Comparison of ENCODE assay signal across 10 mouse cellular contexts in the genomic region with DNA sequence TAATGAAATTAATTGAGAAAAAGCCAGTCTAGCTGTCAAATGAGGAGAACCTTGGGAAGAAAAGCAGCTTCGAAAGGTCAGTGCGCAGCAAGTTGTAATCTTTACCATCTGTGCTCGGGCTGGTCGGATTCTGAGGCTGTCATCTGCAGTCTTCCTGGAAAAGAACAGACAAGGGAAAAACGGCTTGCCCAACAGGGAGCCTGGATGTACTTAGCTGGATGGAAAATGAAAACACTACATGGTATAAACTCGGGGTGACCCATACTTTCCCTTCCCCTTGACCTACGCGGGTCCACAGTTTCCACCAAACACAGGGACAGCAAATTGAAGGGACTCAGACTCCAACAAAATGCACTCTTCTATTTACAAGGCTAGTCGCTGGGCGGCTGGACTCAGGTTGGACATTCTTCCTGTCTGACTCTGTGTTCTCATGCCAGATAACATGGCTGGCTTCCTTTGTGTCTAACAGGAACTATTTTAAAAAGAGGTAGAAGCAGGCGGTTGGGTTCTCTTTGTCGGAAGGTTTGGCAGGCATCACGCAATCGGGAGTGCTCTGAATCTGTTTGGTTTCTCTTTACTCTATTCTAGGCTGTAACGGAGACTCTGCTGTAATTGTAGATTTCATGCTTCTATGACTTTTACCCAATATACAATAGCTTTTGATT.
A peak's percentile ranks its signal among the peaks of the same experiment; 100 is the strongest.
DNase-seq lines count a peak whose midpoint lies in the region; TF ChIP-seq lines count a peak whose summit lies in the region.
"Had no signal": no experiment of that assay in that cellular context is flagged by ENCODE, and none has a peak within 500 bp of the region (broad histone marks: within the 10 kb centered on the region; RNA-seq: fewer than 3 reads in every experiment).

No protein-coding gene starts in this region.

- H3K27ac ChIP-seq in embryonic facial prominence, embryonic 10.5 days (replicated peaks): peak overlapping the region; percentile 69
- peak overlapping the region; percentile 95 for H3K27ac ChIP-seq in layer of hippocampus, adult 2 months
- H3K27ac ChIP-seq: liver, embryonic 13.5 days had no signal

- no peaks in the 10 kb centered on the region for H3K36me3 ChIP-seq in embryonic facial prominence, embryonic 10.5 days (replicated peaks)
- H3K36me3 ChIP-seq: liver, embryonic 13.5 days had no signal

- no peaks in the 10 kb centered on the region for H3K9me3 ChIP-seq in embryonic facial prominence, embryonic 10.5 days
- H3K9me3 ChIP-seq: liver, embryonic 13.5 days had no signal

- peaks cover 11% of the 10 kb centered on the region for H3K4me1 ChIP-seq in embryonic facial prominence, embryonic 10.5 days
- H3K4me1 ChIP-seq: liver, embryonic 13.5 days had no signal

- DNase-seq in gastrocnemius, postnatal 10 days: peak; percentile 3
- DNase-seq in gastrocnemius, adult 8-10 months (ENCODE audit: low spot score in 2 of 2): no peak
- DNase-seq in brain, adult 2 months (ENCODE audit: low read depth, low spot score): peak; percentile 85
- peak; percentile 62 for DNase-seq in embryonic facial prominence, embryonic 10.5 days (ENCODE audit: low spot score)
- peak; percentile 8 to 23 for DNase-seq in layer of hippocampus, adult 2 months (ENCODE audit: low spot score in 2 of 2)
- peak; percentile 12 for DNase-seq in right cerebral cortex, postnatal 4 days
- no peak for DNase-seq in spleen, postnatal 4 days (ENCODE audit: low spot score in 2 of 2)
- no peak for DNase-seq in testis, postnatal 14 days (ENCODE audit: low spot score)
- DNase-seq: liver, embryonic 13.5 days had no signal

- no peaks in the 10 kb centered on the region for H3K27me3 ChIP-seq in embryonic facial prominence, embryonic 10.5 days (replicated peaks; ENCODE audit: low read depth, poor library complexity, severe bottlenecking)
- H3K27me3 ChIP-seq: CH12.LX; liver, embryonic 13.5 days had no signal

- peak overlapping the region; percentile 14; the same call in 1 of the 2 replicates for H3K4me3 ChIP-seq in embryonic facial prominence, embryonic 10.5 days
- peak overlapping the region; percentile 51 for H3K4me3 ChIP-seq in layer of hippocampus, adult 2 months
- H3K4me3 ChIP-seq: liver, embryonic 13.5 days had no signal

- TF ChIP-seq CTCF in layer of hippocampus, adult 2 months (conservative IDR thresholded peaks at IDR 0.05): no peak

- 48% methylated on average over 15 of the region's 15 CpGs for WGBS in embryonic facial prominence, embryonic 10.5 days

Comparison
In these comparisons a context has a peak if more than half of its experiments do, and no peak if none do; other contexts are left out.
1. DNase-seq: peak in gastrocnemius, postnatal 10 days (single experiment), brain, adult 2 months (single experiment), embryonic facial prominence, embryonic 10.5 days (single experiment), layer of hippocampus, adult 2 months (2 of 2) and right cerebral cortex, postnatal 4 days (single experiment); none in gastrocnemius, adult 8-10 months (0 of 2), spleen, postnatal 4 days (0 of 2) and testis, postnatal 14 days (single experiment).